Mouse (Mus musculus) lung, postnatal 0 days (tissue): Measurements from ENCODE around the gene Prpsap2.

Experiments
- CTCF ChIP-seq: IDR thresholded peaks from 2 replicates; pipeline ENCODE4 v1.5.1; 2016; ENCODE audit warnings: antibody characterized with exemption, mild to moderate bottlenecking
- EP300 ChIP-seq: IDR thresholded peaks from 2 replicates; pipeline ENCODE4 v1.6.1; 2016; ENCODE audit warnings: antibody characterized with exemption, mild to moderate bottlenecking, control low read depth

- no peak for TF ChIP-seq CTCF
- TF ChIP-seq EP300, result no peak
These were observed 29.2 kb downstream of the Prpsap2 start for GRCm38 (mm10) chr11:61732672-61733071.
